Mouse (Mus musculus): ENCODE results near the gene Srd5a1.

Gene Srd5a1

DNA sequence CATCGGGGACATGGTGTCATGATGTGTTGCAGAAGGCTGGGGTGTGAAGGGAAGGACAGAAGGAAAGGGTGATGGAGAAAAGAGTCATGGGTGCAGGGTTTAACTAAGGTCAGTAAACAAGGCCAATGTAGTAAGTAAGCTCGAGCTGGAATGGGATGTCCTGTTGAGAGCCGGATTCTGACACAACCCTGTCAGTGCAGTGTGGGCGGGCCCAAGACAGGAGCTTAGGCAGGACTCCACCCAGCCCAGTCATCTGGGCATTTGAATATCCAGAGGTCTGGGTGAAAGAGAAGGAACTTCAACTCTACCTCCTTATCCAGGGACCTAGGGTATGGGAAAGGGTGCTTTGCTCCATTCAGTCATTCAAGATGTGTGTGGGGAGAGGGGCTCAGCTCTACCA is 72.9 kb downstream of the Srd5a1 start:
- DNase-seq (ENCODE audit: low spot score): no peak

DNA sequence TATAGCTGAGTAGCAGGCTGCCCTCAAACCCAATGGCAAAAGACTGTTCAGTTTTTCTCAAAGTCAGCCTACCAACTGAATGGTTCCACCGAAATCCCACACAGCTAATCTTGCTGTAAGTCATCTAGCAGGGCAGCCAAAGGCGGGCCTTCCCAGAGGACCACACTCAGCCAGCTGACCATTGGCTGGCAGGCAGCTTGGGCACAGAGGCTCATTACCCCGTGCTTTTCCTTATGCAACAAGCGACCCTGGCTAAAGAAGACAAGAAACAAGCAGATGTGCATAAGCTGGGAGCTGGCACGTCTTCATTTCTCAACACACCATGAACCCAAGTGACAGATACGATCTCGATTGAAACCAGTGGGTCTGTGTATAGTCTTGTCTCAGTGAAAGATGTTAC is 73.9 kb downstream of the Srd5a1 start:
- DNase-seq (ENCODE audit: low spot score): no peak

DNA sequence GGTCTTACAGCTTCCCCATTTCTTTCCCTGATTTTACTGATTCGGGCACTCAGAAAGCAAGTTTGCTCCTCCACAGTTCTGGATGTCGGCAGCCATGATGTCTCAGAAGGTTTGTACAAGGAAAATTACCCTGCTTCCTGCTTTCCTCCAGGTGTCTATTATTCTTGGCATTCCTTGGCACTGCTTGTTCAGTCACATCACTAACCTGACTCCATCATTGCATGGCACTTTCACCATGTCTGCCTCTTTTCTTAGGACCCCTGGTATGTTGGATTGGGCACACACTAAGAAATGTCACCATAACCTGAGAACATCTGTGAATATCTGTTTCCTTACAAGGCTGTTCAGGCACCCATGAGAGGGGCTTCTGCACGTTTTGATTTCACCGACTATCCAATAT is 75.2 kb downstream of the Srd5a1 start:
- no peak for DNase-seq (ENCODE audit: low spot score)

- peak; percentile 99 for DNase-seq (ENCODE audit: low spot score)
Measured at GRCm38 (mm10) chr13:69534654-69535551, 76.3 kb downstream of the Srd5a1 start.

DNA sequence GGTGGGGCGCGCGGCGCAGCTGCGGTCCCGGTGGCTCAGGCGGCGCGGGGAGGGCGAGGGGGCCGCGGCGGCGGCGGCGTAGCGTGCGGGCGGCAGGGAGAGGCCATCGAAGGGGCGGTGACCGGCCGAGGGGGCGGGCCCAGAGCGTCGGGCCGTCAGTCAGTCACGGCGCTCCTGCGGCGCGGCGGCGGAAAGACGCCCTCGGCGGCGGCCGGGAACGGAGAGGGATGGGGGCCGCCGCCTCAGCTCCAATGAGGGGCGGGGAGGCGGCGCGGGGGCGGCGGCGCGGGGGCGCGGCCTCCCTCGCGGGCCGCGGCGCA is 76.9 kb downstream of the Srd5a1 start, which contains the start of gene Tent4a:
TSS of gene Tent4a (minus strand) at position 284 of the 320 bp plus-strand sequence.
- DNase-seq (ENCODE audit: low spot score): no peak

DNA sequence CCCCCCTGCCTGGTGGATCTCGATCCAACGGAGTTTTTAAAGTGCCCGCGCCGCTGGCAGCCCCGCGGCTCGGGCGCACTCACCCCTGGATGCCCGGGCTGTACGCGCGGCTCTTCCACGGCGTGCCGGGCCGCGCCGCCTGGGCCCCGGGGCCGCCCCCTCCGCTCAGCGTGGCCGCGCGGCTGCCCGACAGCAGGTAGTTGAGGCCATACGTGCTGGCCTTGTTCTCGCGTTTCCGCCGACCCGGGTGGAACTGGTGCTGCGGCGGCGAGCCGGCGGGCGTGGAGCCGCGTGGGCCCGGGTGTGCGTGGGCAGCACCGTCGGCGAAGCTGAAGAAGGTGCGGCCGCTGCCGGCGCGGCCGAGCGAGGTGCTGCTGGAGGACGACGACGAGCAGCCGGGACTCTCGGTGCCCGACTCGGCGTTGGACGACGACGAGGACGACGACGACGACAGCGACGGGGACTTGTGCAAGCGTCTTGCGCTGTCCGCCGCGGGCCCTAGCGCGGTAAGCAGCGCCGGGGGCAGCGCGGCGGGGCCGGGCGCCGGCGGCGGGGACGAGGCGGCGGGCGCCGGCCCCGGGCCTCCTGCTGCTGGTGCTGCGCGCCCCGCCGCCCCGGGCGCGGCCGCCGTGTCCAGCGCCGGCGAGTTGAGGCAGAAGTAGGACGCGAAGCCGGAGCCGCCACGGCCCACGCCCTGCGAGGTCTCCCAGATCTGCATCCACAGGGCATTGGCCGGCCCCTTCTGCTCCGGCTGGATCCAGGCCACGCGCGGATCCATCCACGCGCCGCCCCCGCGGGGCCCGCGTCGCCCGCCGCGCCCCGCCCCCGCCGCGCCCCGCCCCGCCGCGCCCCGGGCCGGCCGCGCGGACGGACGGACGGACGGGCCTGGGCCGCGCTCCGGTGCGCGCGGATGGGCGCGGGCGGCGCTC is 77.6 kb downstream of the Srd5a1 start, which contains the start of gene Nsun2:
TSS of gene Nsun2 (plus strand) at position 342 of the 929 bp plus-strand sequence.
- peak; percentile 46 for DNase-seq (ENCODE audit: low spot score)

- no peak for DNase-seq (ENCODE audit: low spot score)
Measured at GRCm38 (mm10) chr13:69532893-69533404, 78.3 kb downstream of the Srd5a1 start.

- DNase-seq (ENCODE audit: low spot score): no peak
Measured at GRCm38 (mm10) chr13:69532101-69532892, 78.9 kb downstream of the Srd5a1 start.

GRCm38 (mm10) chr13:69531431-69531830 is 79.8 kb downstream of the Srd5a1 start:
- no peak for DNase-seq (ENCODE audit: low spot score)

DNA sequence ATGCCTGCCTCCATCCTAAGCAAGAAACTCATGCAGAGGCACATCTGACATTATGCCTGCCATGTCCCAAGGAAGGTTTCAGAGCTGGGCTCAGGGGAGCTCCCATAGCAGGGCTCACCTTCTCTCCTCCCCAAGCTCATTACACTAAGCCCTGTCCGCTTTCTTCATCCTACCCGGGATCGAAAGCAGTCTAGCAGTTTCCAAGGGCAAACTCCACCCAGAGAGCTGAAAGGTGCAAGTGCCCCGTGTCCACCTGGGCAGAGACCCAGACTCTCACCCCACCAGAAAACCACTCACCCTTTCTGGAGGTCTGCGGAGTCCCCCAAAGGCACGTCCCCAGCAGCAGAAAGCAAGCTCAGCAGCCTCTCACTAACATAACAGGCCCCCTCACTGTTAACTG is 80.3 kb downstream of the Srd5a1 start:
- no peak for DNase-seq (ENCODE audit: low spot score)

- DNase-seq (ENCODE audit: low spot score): no peak
Measured at GRCm38 (mm10) chr13:69530156-69530555, 81.1 kb downstream of the Srd5a1 start.

GRCm38 (mm10) chr13:69528531-69528930 is 82.7 kb downstream of the Srd5a1 start:
- DNase-seq (ENCODE audit: low spot score): no peak

- DNase-seq (ENCODE audit: low spot score): no peak
Measured at GRCm38 (mm10) chr13:69525867-69526266, 85.4 kb downstream of the Srd5a1 start.

- DNase-seq (ENCODE audit: low spot score): no peak
Measured at GRCm38 (mm10) chr13:69524158-69524530, 87.1 kb downstream of the Srd5a1 start.
